Mouse (Mus musculus): ENCODE data around the gene Nlgn1. TPM values are rescaled to one million over a fixed set of nuclear protein-coding genes. Genes with fewer than 3 reads are reported as not detected.

Nlgn1 gene
- polyA plus RNA-seq, 1 experiment from 2014 or later: 1.9 TPM

GRCm38 (mm10) chr3:25443657-25444056, 888.6 kb downstream of the Nlgn1 start:
- H3K27ac ChIP-seq (replicated peaks): no peak overlapping the region
- H3K4me2 ChIP-seq (replicated peaks): no peak overlapping the region
- ATAC-seq (ENCODE audit: insufficient number of reproducible peaks, low FRiP score, low TSS enrichment, low read depth): no peak
- H3K27me3 ChIP-seq: no peaks in the 10 kb centered on the region
- H3K9ac ChIP-seq: no peak overlapping the region
- no peaks in the 10 kb centered on the region for H3K9me3 ChIP-seq (replicated peaks)
- H3K4me1 ChIP-seq: no peaks in the 10 kb centered on the region
- 32% methylated on average over 3 of the region's 3 CpGs for WGBS
- H3K36me3 ChIP-seq: no peaks in the 10 kb centered on the region
- H3K4me3 ChIP-seq (replicated peaks): no peak overlapping the region

- 75% methylated on average over 1 of the region's 1 CpGs for WGBS
- Histone ChIP-seq H3K4me3 (replicated peaks) (no peak overlapping the region), H3K27ac (replicated peaks) (no peak overlapping the region), H3K9me3 (replicated peaks) (no peaks in the 10 kb centered on the region), H3K4me1 (no peaks in the 10 kb centered on the region), H3K4me2 (replicated peaks) (no peak overlapping the region), H3K27me3 (no peaks in the 10 kb centered on the region), H3K9ac (no peak overlapping the region), H3K36me3 (no peaks in the 10 kb centered on the region)
- no peak for ATAC-seq (ENCODE audit: insufficient number of reproducible peaks, low FRiP score, low TSS enrichment, low read depth)
Observed at GRCm38 (mm10) chr3:25442617-25443016, 889.6 kb downstream of the Nlgn1 start.

- Histone ChIP-seq H3K27me3 (no peaks in the 10 kb centered on the region), H3K27ac (replicated peaks) (no peak overlapping the region), H3K4me1 (no peaks in the 10 kb centered on the region), H3K9me3 (replicated peaks) (no peaks in the 10 kb centered on the region), H3K4me2 (replicated peaks) (no peak overlapping the region), H3K36me3 (no peaks in the 10 kb centered on the region), H3K9ac (no peak overlapping the region), H3K4me3 (replicated peaks) (no peak overlapping the region)
- ATAC-seq (ENCODE audit: insufficient number of reproducible peaks, low FRiP score, low TSS enrichment, low read depth): no peak
Observed at GRCm38 (mm10) chr3:25426931-25427330, 905.3 kb downstream of the Nlgn1 start.

GRCm38 (mm10) chr3:25412003-25412402, 920.3 kb downstream of the Nlgn1 start:
- Histone ChIP-seq H3K4me2 (replicated peaks) (no peak overlapping the region), H3K4me1 (no peaks in the 10 kb centered on the region), H3K36me3 (no peaks in the 10 kb centered on the region), H3K27ac (replicated peaks) (no peak overlapping the region), H3K9ac (no peak overlapping the region), H3K9me3 (replicated peaks) (no peaks in the 10 kb centered on the region), H3K4me3 (replicated peaks) (no peak overlapping the region), H3K27me3 (no peaks in the 10 kb centered on the region)
- 91% methylated on average over 4 of the region's 4 CpGs for WGBS
- no peak for ATAC-seq (ENCODE audit: insufficient number of reproducible peaks, low FRiP score, low TSS enrichment, low read depth)
